Mouse (Mus musculus) heart, adult 2 months (tissue): ENCODE data around the gene Tagln2. TPM values are rescaled to one million over a fixed set of nuclear protein-coding genes. Genes with fewer than 3 reads are reported as not detected.

Experiments used
- DNase-seq, 2 experiments: peaks; one replicate each; pipeline ENCODE4 v3.0.0; 2021
- H3K27ac ChIP-seq: fragments of 200-600 bp; 2 replicates; pipeline ENCODE4 v1.8.1; 2022
- H3K27me3 ChIP-seq: fragments of 200-500 bp; 2 replicates; pipeline ENCODE4 v1.6.1; 2012; ENCODE audit warnings: mild to moderate bottlenecking, low read length, inconsistent platforms, mixed read lengths; ENCODE audit not compliant: control insufficient read depth, insufficient read depth
- H3K36me3 ChIP-seq: fragments of 200-500 bp; 2 replicates; pipeline ENCODE4 v1.6.1; 2012; ENCODE audit warnings: low read length, inconsistent platforms; ENCODE audit not compliant: control insufficient read depth, insufficient read depth
- H3K4me1 ChIP-seq: fragments of 200-500 bp; 2 replicates; pipeline ENCODE4 v1.6.1; 2011; ENCODE audit warnings: low read length; ENCODE audit not compliant: control insufficient read depth, insufficient read depth
- H3K4me3 ChIP-seq: fragments of 200-600 bp; 2 replicates; pipeline ENCODE4 v1.8.1; 2022
- H3K79me2 ChIP-seq: fragments of 200-500 bp; replicated peaks from 2 replicates; pipeline ENCODE4 v1.6.1; 2012; ENCODE audit warnings: mild to moderate bottlenecking, inconsistent platforms, low read length, moderate library complexity, mixed read lengths; ENCODE audit not compliant: control insufficient read depth, insufficient read depth
- H3K9ac ChIP-seq: fragments of 200-500 bp; 2 replicates; pipeline ENCODE4 v1.6.1; 2012; ENCODE audit warnings: low read depth, mild to moderate bottlenecking, control low read depth, inconsistent platforms, low read length, mixed read lengths
- CTCF ChIP-seq: fragments of 200-600 bp; IDR thresholded peaks from 2 replicates; pipeline ENCODE4 v1.8.1; 2022; ENCODE audit warnings: antibody characterized with exemption, mild to moderate bottlenecking, moderate library complexity
- EP300 ChIP-seq: fragments of 200-500 bp; IDR thresholded peaks from 2 replicates; pipeline ENCODE4 v1.6.1; 2011; ENCODE audit warnings: low read depth, low read length, control low read depth; ENCODE audit not compliant: insufficient read depth
- POLR2A ChIP-seq: fragments of 200-500 bp; IDR thresholded peaks from 2 replicates; pipeline ENCODE4 v1.6.1; 2011; ENCODE audit warnings: mild to moderate bottlenecking, low read depth, low read length, control low read depth; ENCODE audit not compliant: insufficient read depth
- WGBS: fragments of 180-500 bp; shearing (Covaris S2); methylation state at CpG from one replicate; pipeline ENCODE4 v1.1.7; 2018; 5-methylcytosine and 5-hydroxymethylcytosine counted together
- intact Hi-C: fragments of 180-260 bp; cut with DNase I; formaldehyde crosslinking; loops from one replicate; pipeline ENCODE4 v1.15.1; 2025
- polyA plus RNA-seq: library from polyadenylated mRNA; depleted of rRNA; stranded (reverse); fragments of >200 nt; gene quantifications from 2 replicates; pipeline ENCODE4 v1.2.3, GENCODE M21; 2012
- total RNA-seq, 2 experiments: library from RNA; stranded (reverse); gene quantifications; 2 replicates each; pipeline ENCODE4 v1.2.3; 2021

Tagln2 gene
- total and polyA plus RNA-seq, 3 experiments: 65.5 to 131 (median 77.8) TPM

GRCm38 (mm10) chr1:172488831-172489230 is 11.0 kb upstream of the Tagln2 start:
- H3K79me2 ChIP-seq: no peaks in the 10 kb centered on the region
- WGBS: 73% methylated on average over 7 of the region's 7 CpGs

GRCm38 (mm10) chr1:172489585-172490250 is 10.1 kb upstream of the Tagln2 start:
- DNase-seq: no peak
- Histone ChIP-seq H3K79me2 (no peaks in the 10 kb centered on the region), H3K4me1 (peaks cover 1% of the 10 kb centered on the region; the same call in 1 of the 2 replicates), H3K36me3 (no peaks in the 10 kb centered on the region), H3K4me3 (peak overlapping the region; percentile 45; the same call in 1 of the 2 replicates), H3K27me3 (no peaks in the 10 kb centered on the region), H3K27ac (no peak overlapping the region; the same call in 1 of the 2 replicates), H3K9ac (no peak overlapping the region)
- no peak for TF ChIP-seq EP300
- no peak for TF ChIP-seq CTCF
- TF ChIP-seq POLR2A: no peak
- WGBS: 48% methylated on average over 12 of the region's 12 CpGs
- intact Hi-C loops: loop anchor here (1.0 to 10.0 kb wide), 3 partner anchors 77 to 465 kb away; partner anchors contain the start of genes Dusp23 and Vangl2

More at GRCm38 (mm10) chr1:172488831-172489230, 11.0 kb upstream of the Tagln2 start:
- no peak overlapping the region for H3K27ac ChIP-seq
- H3K9ac ChIP-seq: no peak overlapping the region
- no peaks in the 10 kb centered on the region for H3K36me3 ChIP-seq
- TF ChIP-seq EP300 (no peak), CTCF (no peak), POLR2A (no peak)
- H3K4me1 ChIP-seq: peaks cover 1% of the 10 kb centered on the region; the same call in 1 of the 2 replicates
- no peak for DNase-seq
- intact Hi-C loops: loop anchor here (10.0 kb wide), 1 partner anchor 464 kb away; the partner anchor contains the start of gene Vangl2
- H3K4me3 ChIP-seq: no peak overlapping the region
- no peaks in the 10 kb centered on the region for H3K27me3 ChIP-seq

GRCm38 (mm10) chr1:172490261-172490661 is 9.6 kb upstream of the Tagln2 start:
- Histone ChIP-seq H3K27ac (no peak overlapping the region; the same call in 1 of the 2 replicates), H3K4me3 (peak overlapping the region; percentile 45), H3K4me1 (peaks cover 1% of the 10 kb centered on the region; the same call in 1 of the 2 replicates), H3K36me3 (no peaks in the 10 kb centered on the region), H3K27me3 (no peaks in the 10 kb centered on the region), H3K9ac (peak overlapping the region; percentile 12; the same call in 1 of the 2 replicates), H3K79me2 (no peaks in the 10 kb centered on the region)
- 5% methylated on average over 10 of the region's 10 CpGs for WGBS
- intact Hi-C loops: loop anchor here (1.0 to 2.0 kb wide), 2 partner anchors 78 to 143 kb away; partner anchors contain the start of gene Dusp23
- DNase-seq: peak; percentile 85 to 96
- TF ChIP-seq CTCF (peak; percentile 99), EP300 (peak; percentile 87), POLR2A (no peak)

DNA sequence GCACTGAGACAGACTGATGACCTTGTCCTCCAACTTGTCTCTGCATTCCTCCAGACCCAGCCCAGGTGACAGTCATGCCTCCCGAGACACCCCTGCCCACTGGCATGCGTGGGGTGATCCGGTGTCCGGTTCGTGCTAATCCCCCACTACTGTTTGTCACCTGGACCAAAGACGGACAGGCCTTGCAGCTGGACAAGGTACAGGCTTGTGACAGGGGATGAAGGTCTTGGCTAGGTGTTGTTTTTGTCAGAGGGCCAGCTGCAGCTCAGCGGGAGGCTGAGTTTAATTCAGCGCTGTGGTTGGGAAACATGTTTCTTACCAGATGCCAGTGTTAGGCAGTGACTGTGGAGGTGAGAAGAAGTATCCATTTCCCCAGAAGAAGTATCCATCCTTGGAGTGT is 7.8 kb upstream of the Tagln2 start:
- no peak for DNase-seq
- H3K9ac ChIP-seq: no peak overlapping the region
- no peaks in the 10 kb centered on the region for H3K27me3 ChIP-seq
- H3K79me2 ChIP-seq: no peaks in the 10 kb centered on the region
- H3K36me3 ChIP-seq: no peaks in the 10 kb centered on the region
- H3K27ac ChIP-seq: no peak overlapping the region
- no peak overlapping the region for H3K4me3 ChIP-seq
- 88% methylated on average over 8 of the region's 8 CpGs for WGBS
- TF ChIP-seq EP300 (no peak), POLR2A (no peak), CTCF (no peak)
- peaks cover 1% of the 10 kb centered on the region; the same call in 1 of the 2 replicates for H3K4me1 ChIP-seq
- intact Hi-C loops: no loop called here

DNA sequence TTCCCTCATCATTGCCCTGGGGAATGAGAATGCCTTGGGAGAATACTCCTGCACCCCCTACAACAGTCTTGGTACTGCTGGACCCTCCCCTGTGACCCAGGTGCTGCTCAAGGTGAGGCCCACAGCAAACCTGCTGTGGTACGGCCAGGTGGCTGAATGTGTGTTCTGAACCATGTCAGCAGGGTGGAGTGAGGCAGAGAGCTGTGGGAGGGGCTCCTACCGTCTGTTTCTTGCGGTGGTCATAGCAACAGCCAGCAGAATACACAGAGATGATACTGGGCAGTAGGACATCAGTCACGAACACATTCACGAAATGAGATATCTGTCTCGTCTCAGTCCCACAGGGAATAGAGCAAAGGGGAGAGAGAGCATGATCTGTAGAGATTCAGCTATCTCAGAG is 6.3 kb upstream of the Tagln2 start:
- no peaks in the 10 kb centered on the region for H3K27me3 ChIP-seq
- WGBS: 45% methylated on average over 6 of the region's 6 CpGs
- no peak overlapping the region for H3K9ac ChIP-seq
- no peaks in the 10 kb centered on the region for H3K36me3 ChIP-seq
- intact Hi-C loops: no loop called here
- TF ChIP-seq POLR2A (no peak), CTCF (no peak), EP300 (no peak)
- DNase-seq: no peak
- peaks cover 1% of the 10 kb centered on the region; the same call in 1 of the 2 replicates for H3K4me1 ChIP-seq
- H3K79me2 ChIP-seq: no peaks in the 10 kb centered on the region
- H3K4me3 ChIP-seq: no peak overlapping the region
- no peak overlapping the region for H3K27ac ChIP-seq

- no peak overlapping the region for H3K9ac ChIP-seq
- 85% methylated on average over 17 of the region's 17 CpGs for WGBS
- DNase-seq: no peak
- H3K79me2 ChIP-seq: no peaks in the 10 kb centered on the region
- TF ChIP-seq POLR2A: no peak
- no peaks in the 10 kb centered on the region for H3K36me3 ChIP-seq
- H3K27me3 ChIP-seq: no peaks in the 10 kb centered on the region
- no peak overlapping the region for H3K27ac ChIP-seq
- H3K4me3 ChIP-seq: no peak overlapping the region
- intact Hi-C loops: no loop called here
- no peaks in the 10 kb centered on the region; the same call in none of the 2 replicates for H3K4me1 ChIP-seq
These were observed 3.8 kb upstream of the Tagln2 start for GRCm38 (mm10) chr1:172496030-172496429.
